Comparison of ENCODE assay signal across 7 mouse cellular contexts in genomic region chr17:48976611-48977022, GRCm38 (mm10). TPM values are rescaled to one million over a fixed set of nuclear protein-coding genes. Genes with fewer than 3 reads are reported as not detected.
A peak's percentile ranks its signal among the peaks of the same experiment; 100 is the strongest.
DNase-seq lines count a peak whose midpoint lies in the region; ATAC-seq and TF ChIP-seq lines count a peak whose summit lies in the region.

No protein-coding gene starts in this region.

- no peak for TF ChIP-seq CTCF in gastrocnemius, adult 2 months (IDR thresholded peaks at IDR 0.05)

- peak overlapping the region; percentile 87 for H3K27ac ChIP-seq in forebrain, embryonic 14.5 days (ENCODE audit: low read depth, low read length)
- peak overlapping the region; percentile 81 for H3K27ac ChIP-seq in hindbrain, embryonic 16.5 days (ENCODE audit: low read depth, low read length)
- H3K27ac ChIP-seq in limb, embryonic 11.5 days (replicated peaks; ENCODE audit: low read depth, low read length) = no peak overlapping the region
- no peak overlapping the region for H3K27ac ChIP-seq in gastrocnemius, adult 2 months

- no peaks in the 10 kb centered on the region for H3K9me3 ChIP-seq in forebrain, embryonic 14.5 days (replicated peaks; ENCODE audit: control insufficient read depth, low read length)
- no peaks in the 10 kb centered on the region for H3K9me3 ChIP-seq in hindbrain, embryonic 16.5 days (ENCODE audit: control insufficient read depth, low read length)
- H3K9me3 ChIP-seq in limb, embryonic 11.5 days (ENCODE audit: control insufficient read depth, low read length) = no peaks in the 10 kb centered on the region

- H3K36me3 ChIP-seq in forebrain, embryonic 14.5 days (ENCODE audit: control insufficient read depth, insufficient read depth, low read length) = no peaks in the 10 kb centered on the region
- no peaks in the 10 kb centered on the region for H3K36me3 ChIP-seq in hindbrain, embryonic 16.5 days (ENCODE audit: control insufficient read depth, insufficient read depth, low read length)
- no peaks in the 10 kb centered on the region for H3K36me3 ChIP-seq in limb, embryonic 11.5 days (ENCODE audit: control insufficient read depth, insufficient read depth, low read length)

- DNase-seq in forebrain, embryonic 14.5 days (ENCODE audit: low spot score) = peak; percentile 89
- DNase-seq in limb, embryonic 11.5 days (ENCODE audit: low spot score) = peak; percentile 61
- peak; percentile 67 for DNase-seq in right cerebral cortex, postnatal 25 days
- DNase-seq in spleen, postnatal 10 days (ENCODE audit: low spot score in 2 of 2) = no peak
- DNase-seq in heart, adult 18-20 months = no peak
- DNase-seq in gastrocnemius, adult 2 months = no peak

- 4% methylated on average over 5 of the region's 5 CpGs for WGBS in forebrain, embryonic 14.5 days
- WGBS in hindbrain, embryonic 16.5 days = 12% methylated on average over 5 of the region's 5 CpGs
- 26% methylated on average over 5 of the region's 5 CpGs for WGBS in limb, embryonic 11.5 days

- no peak overlapping the region for H3K9ac ChIP-seq in forebrain, embryonic 14.5 days (ENCODE audit: low read length)
- no peak overlapping the region for H3K9ac ChIP-seq in hindbrain, embryonic 16.5 days (ENCODE audit: low read depth, low read length)
- H3K9ac ChIP-seq in limb, embryonic 11.5 days (ENCODE audit: low read length) = no peak overlapping the region

- no peaks in the 10 kb centered on the region for H3K27me3 ChIP-seq in forebrain, embryonic 14.5 days (replicated peaks; ENCODE audit: control insufficient read depth, insufficient read depth, low read length)
- no peaks in the 10 kb centered on the region for H3K27me3 ChIP-seq in hindbrain, embryonic 16.5 days (replicated peaks; ENCODE audit: control insufficient read depth, insufficient read depth, low read length)
- no peaks in the 10 kb centered on the region for H3K27me3 ChIP-seq in limb, embryonic 11.5 days (ENCODE audit: control insufficient read depth, insufficient read depth, low read length)

- no peak overlapping the region for H3K4me2 ChIP-seq in forebrain, embryonic 14.5 days (ENCODE audit: low read length)
- no peak overlapping the region for H3K4me2 ChIP-seq in hindbrain, embryonic 16.5 days (ENCODE audit: low read length)
- H3K4me2 ChIP-seq in limb, embryonic 11.5 days (ENCODE audit: low read depth, severe bottlenecking) = no peak overlapping the region

- peak; percentile 89 for ATAC-seq in forebrain, embryonic 14.5 days
- peak; percentile 75 for ATAC-seq in hindbrain, embryonic 16.5 days
- peak; percentile 58 for ATAC-seq in limb, embryonic 11.5 days (ENCODE audit: insufficient number of reproducible peaks, low FRiP score, low TSS enrichment, low read depth)

- peaks cover 41% of the 10 kb centered on the region for H3K4me1 ChIP-seq in forebrain, embryonic 14.5 days (ENCODE audit: control insufficient read depth, insufficient read depth, low read length)
- peaks cover 29% of the 10 kb centered on the region for H3K4me1 ChIP-seq in hindbrain, embryonic 16.5 days (ENCODE audit: control insufficient read depth, insufficient read depth, low read depth, low read length)
- H3K4me1 ChIP-seq in limb, embryonic 11.5 days (ENCODE audit: control insufficient read depth, insufficient read depth, low read length) = peaks cover 18% of the 10 kb centered on the region; the same call in 1 of the 2 replicates

- intact Hi-C loops in gastrocnemius, adult 2 months (cut with DNase I) = no loop called here

- no peak overlapping the region for H3K4me3 ChIP-seq in forebrain, embryonic 14.5 days (ENCODE audit: low read depth, low read length)
- H3K4me3 ChIP-seq in hindbrain, embryonic 16.5 days (ENCODE audit: low read length) = no peak overlapping the region
- no peak overlapping the region for H3K4me3 ChIP-seq in limb, embryonic 11.5 days (ENCODE audit: low read depth, low read length)
- no peak overlapping the region for H3K4me3 ChIP-seq in gastrocnemius, adult 2 months

RNA-seq across cellular contexts. Expression of gene Lrfn2, which starts 44.4 kb away (rescaled TPM):
- 3.5 and 5.2 TPM in 2 replicates for polyA plus RNA-seq in forebrain, embryonic 14.5 days (2014; fragmentation: Nextera tagmentation; extraction: Ambion mirVana)
- polyA plus RNA-seq in hindbrain, embryonic 16.5 days (2015; fragmentation: Nextera tagmentation; extraction: Ambion mirVana) = 13.2 and 14.0 TPM in 2 replicates
- 0.07 and 0.12 TPM in 2 replicates for polyA plus RNA-seq in limb, embryonic 11.5 days (2014; fragmentation: Nextera tagmentation; extraction: Ambion mirVana)
- total RNA-seq in heart, adult 18-20 months (2021) = under 1 TPM; 0.32 to 0.33 TPM
- under 1 TPM; 0.06 to 0.08 TPM for total RNA-seq in gastrocnemius, adult 2 months (2021)

Comparison
In these comparisons a context has a peak if more than half of its experiments do, and no peak if none do; other contexts are left out.
1. DNase-seq: peak in forebrain, embryonic 14.5 days (single experiment), limb, embryonic 11.5 days (single experiment) and right cerebral cortex, postnatal 25 days (single experiment); none in spleen, postnatal 10 days (0 of 2), heart, adult 18-20 months (0 of 2) and gastrocnemius, adult 2 months (single experiment).
2. H3K27ac ChIP-seq: peak in forebrain, embryonic 14.5 days (single experiment) and hindbrain, embryonic 16.5 days (single experiment); none in limb, embryonic 11.5 days (single experiment) and gastrocnemius, adult 2 months (single experiment).
3. Peak in every context shown above with its lines, with median percentiles within 50 percentile points of each other: ATAC-seq.